In genomic region chr5:139344687-139345363, GRCm38 (mm10) we compare ENCODE assay signal across 8 mouse cellular contexts. TPM values are rescaled to one million over a fixed set of nuclear protein-coding genes. Genes with fewer than 3 reads are reported as not detected.
DNase-seq lines count a peak whose midpoint lies in the region; ATAC-seq and TF ChIP-seq lines count a peak whose summit lies in the region.

No protein-coding gene starts in this region.

- ATAC-seq in G1E (ENCODE audit: extremely low read depth, insufficient number of reproducible peaks, low FRiP score, poor library complexity, severe bottlenecking) = peak; percentile 84
- ATAC-seq in forebrain, embryonic 16.5 days = peak; percentile 92
- ATAC-seq in lung, embryonic 16.5 days (ENCODE audit: low read depth) = peak; percentile 95

- H3K27me3 ChIP-seq in G1E (ENCODE audit: insufficient read depth, low read length) = peaks cover 13% of the 10 kb centered on the region
- no peaks in the 10 kb centered on the region for H3K27me3 ChIP-seq in forebrain, embryonic 16.5 days (replicated peaks; ENCODE audit: control insufficient read depth, insufficient read depth, low read length)
- H3K27me3 ChIP-seq in lung, embryonic 16.5 days (ENCODE audit: control insufficient read depth, insufficient read depth, low read depth, low read length) = no peaks in the 10 kb centered on the region

- DNase-seq in G1E (ENCODE audit: low spot score) = peak; percentile 64
- peak; percentile 91 to 93 for DNase-seq in cerebellum, adult 18-20 months
- peak; percentile 97 for DNase-seq in heart, postnatal 4 days
- DNase-seq in layer of hippocampus, adult 8-10 months (ENCODE audit: low spot score in 2 of 2) = peak; percentile 89 to 91
- peak; percentile 87 for DNase-seq in ovary, postnatal 10 days (ENCODE audit: low spot score)
- DNase-seq in thymus, postnatal 10 days (ENCODE audit: low spot score in 2 of 2) = peak; percentile 92 to 95

- TF ChIP-seq CTCF in G1E (IDR thresholded peaks at IDR 0.05; ENCODE audit: low read depth, low read length) = no peak

- under 1% methylated on average over 33 of the region's 33 CpGs for WGBS in forebrain, embryonic 16.5 days
- 0% methylated on average over 33 of the region's 33 CpGs for WGBS in lung, embryonic 16.5 days

- H3K4me1 ChIP-seq in G1E (ENCODE audit: insufficient read depth, low read depth, low read length) = peaks cover 47% of the 10 kb centered on the region
- H3K4me1 ChIP-seq in forebrain, embryonic 16.5 days (replicated peaks; ENCODE audit: control insufficient read depth, insufficient read depth, low read length) = peaks cover 13% of the 10 kb centered on the region
- H3K4me1 ChIP-seq in lung, embryonic 16.5 days (replicated peaks; ENCODE audit: control insufficient read depth, insufficient read depth, low read length) = peaks cover 10% of the 10 kb centered on the region

- peak overlapping the region; percentile 93 for H3K4me3 ChIP-seq in G1E (ENCODE audit: low read depth, low read length)
- peak overlapping the region; percentile 96 for H3K4me3 ChIP-seq in forebrain, embryonic 16.5 days (replicated peaks; ENCODE audit: low read length)
- peak overlapping the region; percentile 94 for H3K4me3 ChIP-seq in lung, embryonic 16.5 days (ENCODE audit: low read length)

- peak overlapping the region; percentile 72 for H3K27ac ChIP-seq in forebrain, embryonic 16.5 days (ENCODE audit: low read length)
- peak overlapping the region; percentile 73 for H3K27ac ChIP-seq in lung, embryonic 16.5 days (ENCODE audit: low read length)

- peak overlapping the region; percentile 92 for H3K9ac ChIP-seq in forebrain, embryonic 16.5 days (replicated peaks; ENCODE audit: low read depth, low read length)
- H3K9ac ChIP-seq in lung, embryonic 16.5 days (ENCODE audit: low read length) = peak overlapping the region; percentile 98

- H3K4me2 ChIP-seq in forebrain, embryonic 16.5 days (ENCODE audit: low read length) = peak overlapping the region; percentile 94
- peak overlapping the region; percentile 97 for H3K4me2 ChIP-seq in lung, embryonic 16.5 days (ENCODE audit: low read depth, low read length)

- peaks cover 31% of the 10 kb centered on the region for H3K36me3 ChIP-seq in G1E (replicated peaks)
- H3K36me3 ChIP-seq in forebrain, embryonic 16.5 days (ENCODE audit: control insufficient read depth, insufficient read depth) = peaks cover 5% of the 10 kb centered on the region
- peaks cover 20% of the 10 kb centered on the region for H3K36me3 ChIP-seq in lung, embryonic 16.5 days (ENCODE audit: control insufficient read depth, insufficient read depth, low read length)

- no peaks in the 10 kb centered on the region for H3K9me3 ChIP-seq in G1E (replicated peaks)
- H3K9me3 ChIP-seq in forebrain, embryonic 16.5 days (ENCODE audit: control insufficient read depth, low read length) = no peaks in the 10 kb centered on the region
- H3K9me3 ChIP-seq in lung, embryonic 16.5 days (ENCODE audit: control insufficient read depth, low read length) = no peaks in the 10 kb centered on the region

RNA-seq across cellular contexts. Expression of gene Cox19, which starts 6.4 kb away (rescaled TPM):
- 4.8 and 10.0 TPM in 2 replicates for total RNA-seq in G1E (2014; fragmentation: Nextera tagmentation)
- total RNA-seq in G1E (2017) = 40.8 and 41.0 TPM in 2 replicates
- 35.7 and 37.7 TPM in 2 replicates for polyA plus RNA-seq in G1E (2012)
- 90.6 and 97.9 TPM in 2 replicates for polyA plus RNA-seq in forebrain, embryonic 16.5 days (2015; fragmentation: Nextera tagmentation; extraction: Ambion mirVana)
- total RNA-seq in heart, postnatal 4 days (2021) = 10 to 100 TPM; 76.9 to 79.3 TPM
- total RNA-seq in layer of hippocampus, adult 8-10 months (2022) = 10 to 100 TPM; 59.0 to 75.5 (median 67.5) TPM
- 79.8 and 94.4 TPM in 2 replicates for polyA plus RNA-seq in lung, embryonic 16.5 days (2015; fragmentation: Nextera tagmentation; extraction: Ambion mirVana)

RNA-seq across cellular contexts. Expression of gene Cyp2w1, which starts 7.6 kb away (rescaled TPM):
- total RNA-seq in G1E (2014; fragmentation: Nextera tagmentation) = not detected in 2 replicates
- total RNA-seq in G1E (2017) = not detected in 2 replicates
- polyA plus RNA-seq in G1E (2012) = not detected in 2 replicates
- polyA plus RNA-seq in forebrain, embryonic 16.5 days (2015; fragmentation: Nextera tagmentation; extraction: Ambion mirVana) = not detected in 2 replicates
- not detected for total RNA-seq in heart, postnatal 4 days (2021)
- total RNA-seq in layer of hippocampus, adult 8-10 months (2022) = not detected
- 0.18 and 0.33 TPM in 2 replicates for polyA plus RNA-seq in lung, embryonic 16.5 days (2015; fragmentation: Nextera tagmentation; extraction: Ambion mirVana)

RNA-seq across cellular contexts. Expression of gene Adap1, which starts 19.4 kb away (rescaled TPM):
- total RNA-seq in G1E (2014; fragmentation: Nextera tagmentation) = 1.2 and 2.3 TPM in 2 replicates
- total RNA-seq in G1E (2017) = 1.3 and 1.4 TPM in 2 replicates
- 1.7 and 1.8 TPM in 2 replicates for polyA plus RNA-seq in G1E (2012)
- 21.5 and 35.5 TPM in 2 replicates for polyA plus RNA-seq in forebrain, embryonic 16.5 days (2015; fragmentation: Nextera tagmentation; extraction: Ambion mirVana)
- 1 to 10 TPM; 1.8 to 2.4 TPM for total RNA-seq in heart, postnatal 4 days (2021)
- 100 to 1,000 TPM; 148 to 186 (median 164) TPM for total RNA-seq in layer of hippocampus, adult 8-10 months (2022)
- 1.7 and 1.9 TPM in 2 replicates for polyA plus RNA-seq in lung, embryonic 16.5 days (2015; fragmentation: Nextera tagmentation; extraction: Ambion mirVana)

RNA-seq across cellular contexts. Expression of gene Gpr146, which starts 32.7 kb away (rescaled TPM):
- total RNA-seq in G1E (2014; fragmentation: Nextera tagmentation) (34.2 and 36.5 TPM in 2 replicates), G1E (2017) (26.8 and 27.4 TPM in 2 replicates)
- 18.1 and 21.3 TPM in 2 replicates for polyA plus RNA-seq in G1E (2012)
- 1.5 and 1.8 TPM in 2 replicates for polyA plus RNA-seq in forebrain, embryonic 16.5 days (2015; fragmentation: Nextera tagmentation; extraction: Ambion mirVana)
- 10 to 100 TPM; 23.3 to 28.2 TPM for total RNA-seq in heart, postnatal 4 days (2021)
- total RNA-seq in layer of hippocampus, adult 8-10 months (2022) = 10 to 100 TPM; 12.2 to 14.8 (median 13.2) TPM
- 6.6 and 8.6 TPM in 2 replicates for polyA plus RNA-seq in lung, embryonic 16.5 days (2015; fragmentation: Nextera tagmentation; extraction: Ambion mirVana)

Comparison
In these comparisons a context has a peak if more than half of its experiments do, and no peak if none do; other contexts are left out.
1. Peak in every context shown above with its lines: DNase-seq, ATAC-seq, H3K4me3 ChIP-seq and H3K27ac ChIP-seq.
2. RNA of gene Adap1, which starts 19.4 kb away (total RNA-seq): 148 to 186 TPM in layer of hippocampus, adult 8-10 months; 1.8 to 2.4 TPM in heart, postnatal 4 days and 1.2 to 2.3 TPM in G1E; every median in the first group is over 10 times any median in the second.